Mouse (Mus musculus): ENCODE measurements around the gene Psmd4. TPM values are rescaled to one million over a fixed set of nuclear protein-coding genes. Genes with fewer than 3 reads are reported as not detected.

The Psmd4 gene
- total RNA-seq (2023) = 111 to 141 TPM (median 125 TPM) in 4 replicates

DNA sequence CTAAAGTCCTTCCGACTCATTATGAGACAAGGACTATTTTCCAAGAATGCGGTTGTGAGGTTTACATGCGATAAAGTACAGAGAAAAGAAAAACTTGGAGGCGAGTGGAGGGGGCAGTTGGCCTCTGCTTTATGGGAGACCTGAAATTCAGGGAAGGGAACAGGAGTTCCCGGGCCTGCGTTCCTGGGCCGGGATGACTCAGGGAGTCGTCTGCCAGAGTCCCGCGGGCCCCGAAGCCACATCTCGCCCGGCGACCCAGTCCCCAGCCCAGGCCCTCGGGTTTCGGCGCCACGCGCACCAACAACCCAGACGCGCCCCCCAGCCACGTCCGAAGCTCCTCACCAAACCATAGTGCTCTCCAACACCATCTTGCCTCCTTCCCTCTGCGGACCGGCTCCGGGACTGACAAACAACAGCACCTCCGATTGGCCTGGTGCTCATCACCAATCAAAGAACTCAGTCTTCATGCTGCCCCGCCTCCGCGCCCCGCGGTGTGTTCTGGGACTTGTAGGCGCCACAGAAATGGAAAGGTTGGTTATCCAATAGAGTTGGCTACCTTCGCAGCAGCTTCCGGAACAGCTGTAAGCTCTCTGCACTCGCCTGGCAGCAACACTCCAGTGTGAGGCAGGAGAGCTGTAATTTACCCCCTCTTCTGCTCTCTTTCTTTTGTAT lies at the start of gene Psmd4:
Gene Psmd4 (minus strand): TSS at position 449 of the 672 bp plus-strand sequence.

DNA sequence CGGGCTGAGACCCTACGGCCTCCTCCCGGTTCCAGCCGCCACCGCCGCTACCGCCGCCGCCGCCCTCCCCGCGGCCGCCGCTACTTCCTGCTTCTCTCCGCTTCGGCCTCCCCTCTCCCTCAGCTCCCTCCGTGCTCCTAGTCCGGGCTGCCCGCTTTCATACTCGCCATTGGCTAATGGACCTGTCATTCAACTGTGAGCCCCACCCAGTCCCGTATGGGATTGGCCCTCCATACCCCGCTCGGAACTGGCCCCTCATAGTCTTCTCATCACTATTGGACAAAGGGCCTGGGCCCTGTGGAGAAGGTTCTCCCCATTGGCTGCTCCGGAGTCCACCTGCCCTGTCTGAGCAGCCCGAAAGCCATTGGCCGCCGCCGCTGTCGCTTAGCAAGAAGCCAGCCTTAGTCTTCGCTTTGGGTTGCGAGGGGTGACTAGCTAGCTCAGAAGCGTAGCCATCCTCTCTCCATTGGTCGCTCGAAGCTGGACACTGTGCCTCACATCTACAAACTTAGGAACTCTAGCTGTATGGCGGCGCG lies 27.0 kb downstream of the Psmd4 start, which contains the start of gene Zfp687:
Gene Zfp687 (minus strand): TSS at position 112 of the 536 bp plus-strand sequence.

Other genes with a start within 250 kb of the Psmd4 start
- 84.1 to 92.2 TPM (median 86.1 TPM) in 4 replicates for gene Pogz, start 205.0 kb downstream of the Psmd4 start, total RNA-seq (2023)
- gene Psmb4, start 155.7 kb downstream of the Psmd4 start, total RNA-seq (2023) = 206 to 234 TPM (median 230 TPM) in 4 replicates
- 1.6 to 4.3 TPM (median 3.3 TPM) in 4 replicates for gene Selenbp1, start 109.6 kb downstream of the Psmd4 start, total RNA-seq (2023)
- 109 to 126 TPM (median 115 TPM) in 4 replicates for gene Rfx5, start 88.5 kb downstream of the Psmd4 start, total RNA-seq (2023)
- 72.1 to 98.3 TPM (median 78.7 TPM) in 4 replicates for gene Pi4kb, start 67.9 kb downstream of the Psmd4 start, total RNA-seq (2023)
- 48.1 to 60.2 TPM (median 52.1 TPM) in 4 replicates for gene Zfp687, start 27.2 kb downstream of the Psmd4 start, total RNA-seq (2023)
- 33.8 to 38.5 TPM (median 35.8 TPM) in 4 replicates for gene Pip5k1a, start 64.3 kb upstream of the Psmd4 start, total RNA-seq (2023)
- 49.9 to 62.3 TPM (median 55.4 TPM) in 4 replicates for gene Vps72, start 68.4 kb upstream of the Psmd4 start, total RNA-seq (2023)
- 1.1 to 2.9 TPM (median 2.2 TPM) in 4 replicates for gene Tmod4, start 81.9 kb upstream of the Psmd4 start, total RNA-seq (2023)
- gene Scnm1, start 91.4 kb upstream of the Psmd4 start, total RNA-seq (2023) = 62.4 to 85.5 TPM (median 67.5 TPM) in 4 replicates
- 5.7 to 6.9 TPM (median 6.4 TPM) in 4 replicates for gene Lysmd1, start 91.5 kb upstream of the Psmd4 start, total RNA-seq (2023)
- gene Tnfaip8l2, start 99.7 kb upstream of the Psmd4 start, total RNA-seq (2023) = 21.7 to 31.8 TPM (median 29.5 TPM) in 4 replicates
- gene Sema6c, start 117.8 kb upstream of the Psmd4 start, total RNA-seq (2023) = 0.37 to 2.0 TPM (median 1.5 TPM) in 3 of 4 replicates, not detected in the other
- 76.5 to 77.1 TPM (median 76.8 TPM) in 4 replicates for gene Gabpb2, start 175.3 kb upstream of the Psmd4 start, total RNA-seq (2023)
- gene Cdc42se1, start 186.1 kb upstream of the Psmd4 start, total RNA-seq (2023) = 183 to 200 TPM (median 191 TPM) in 4 replicates
- 5.0 to 8.0 TPM (median 6.1 TPM) in 4 replicates for gene Mllt11, start 189.6 kb upstream of the Psmd4 start, total RNA-seq (2023)
- gene Gm128, start 199.0 kb upstream of the Psmd4 start, total RNA-seq (2023) = not detected in 4 replicates
- not detected in 4 replicates for gene Bnipl, start 208.6 kb upstream of the Psmd4 start, total RNA-seq (2023)
- gene Mindy1, start 238.7 kb upstream of the Psmd4 start, total RNA-seq (2023) = 29.3 to 34.5 TPM (median 31.6 TPM) in 4 replicates
- 10.5 to 12.0 TPM (median 11.5 TPM) in 4 replicates for gene Prune1, start 239.5 kb upstream of the Psmd4 start, total RNA-seq (2023)

Data from B cell, adult 62 days (primary cell).